In the genomic region with DNA sequence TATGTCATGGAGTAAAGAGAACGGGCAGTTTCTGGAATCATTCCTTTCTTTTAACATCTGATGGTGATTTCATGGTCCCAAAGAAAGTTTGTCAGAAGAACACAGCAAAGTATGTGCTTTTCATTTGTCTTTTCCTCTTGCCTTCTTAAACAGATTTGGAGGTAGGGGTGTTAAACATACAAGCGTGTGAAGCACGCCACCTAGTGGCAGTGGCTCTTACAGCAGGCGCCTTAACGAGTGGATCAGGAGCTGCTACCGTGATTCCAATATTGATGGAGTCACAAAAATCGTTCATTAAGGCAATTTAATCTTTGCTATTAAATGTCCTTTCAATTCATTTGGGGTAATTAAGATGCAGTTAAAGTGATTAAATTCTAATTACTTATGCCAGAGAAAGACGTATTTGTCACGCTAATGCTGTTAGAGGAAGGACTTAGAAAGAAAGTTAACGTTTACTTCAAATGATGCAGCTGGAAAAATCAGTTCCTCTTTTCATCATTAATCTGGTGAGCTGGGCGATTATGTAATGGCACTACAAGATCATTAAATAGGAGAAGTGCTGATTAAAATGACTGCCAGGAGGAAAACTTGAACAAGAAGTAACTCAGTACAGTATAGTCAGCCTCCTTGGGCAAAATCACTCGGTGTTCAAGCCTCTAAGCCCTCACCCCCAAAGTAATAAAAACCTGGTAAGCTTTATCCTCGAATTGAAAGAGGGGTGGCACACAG, we compare ENCODE assay signal across 8 mouse cellular contexts. TPM values are rescaled to one million over a fixed set of nuclear protein-coding genes. Genes with fewer than 3 reads are reported as not detected.
DNase-seq lines count a peak whose midpoint lies in the region; ATAC-seq lines count a peak whose summit lies in the region.
"Had no signal": no experiment of that assay in that cellular context is flagged by ENCODE, and none has a peak within 500 bp of the region (broad histone marks: within the 10 kb centered on the region; RNA-seq: fewer than 3 reads in every experiment).

No protein-coding gene starts in this region.

- no peak overlapping the region for H3K4me3 ChIP-seq in midbrain, embryonic 11.5 days (ENCODE audit: low read depth, low read length)
- H3K4me3 ChIP-seq in midbrain, embryonic 13.5 days (replicated peaks), result no peak overlapping the region
- H3K4me3 ChIP-seq in limb, embryonic 10.5 days, result no peak overlapping the region
- H3K4me3 ChIP-seq: limb, embryonic 13.5 days had no signal

- H3K27ac ChIP-seq in midbrain, embryonic 11.5 days (ENCODE audit: low read depth, low read length), result no peak overlapping the region
- no peak overlapping the region for H3K27ac ChIP-seq in midbrain, embryonic 13.5 days
- H3K27ac ChIP-seq in limb, embryonic 10.5 days, result no peak overlapping the region
- H3K27ac ChIP-seq: limb, embryonic 13.5 days had no signal

- H3K9ac ChIP-seq in midbrain, embryonic 11.5 days (ENCODE audit: low read length), result no peak overlapping the region
- H3K9ac ChIP-seq in midbrain, embryonic 13.5 days (replicated peaks), result no peak overlapping the region
- H3K9ac ChIP-seq: limb, embryonic 13.5 days had no signal

- peaks cover 18% of the 10 kb centered on the region for H3K4me1 ChIP-seq in midbrain, embryonic 11.5 days (ENCODE audit: control insufficient read depth, insufficient read depth, low read length)
- peaks cover 29% of the 10 kb centered on the region for H3K4me1 ChIP-seq in midbrain, embryonic 13.5 days (replicated peaks)
- H3K4me1 ChIP-seq in limb, embryonic 10.5 days, result peaks cover 4% of the 10 kb centered on the region; the same call in 1 of the 2 replicates
- H3K4me1 ChIP-seq: limb, embryonic 13.5 days had no signal

- no peak for ATAC-seq in midbrain, embryonic 11.5 days (ENCODE audit: low FRiP score)
- no peak for ATAC-seq in midbrain, embryonic 13.5 days

- WGBS in midbrain, embryonic 11.5 days, result 24% methylated on average over 13 of the region's 13 CpGs
- WGBS in midbrain, embryonic 13.5 days, result 22% methylated on average over 13 of the region's 13 CpGs
- 25% methylated on average over 13 of the region's 13 CpGs for WGBS in limb, embryonic 10.5 days

- H3K36me3 ChIP-seq in midbrain, embryonic 11.5 days (ENCODE audit: control insufficient read depth, insufficient read depth, low read length), result no peaks in the 10 kb centered on the region
- H3K36me3 ChIP-seq in midbrain, embryonic 13.5 days, result no peaks in the 10 kb centered on the region
- no peaks in the 10 kb centered on the region for H3K36me3 ChIP-seq in limb, embryonic 10.5 days
- H3K36me3 ChIP-seq: limb, embryonic 13.5 days had no signal

- H3K9me3 ChIP-seq in midbrain, embryonic 11.5 days (ENCODE audit: control insufficient read depth, low read length), result no peaks in the 10 kb centered on the region
- H3K9me3 ChIP-seq in midbrain, embryonic 13.5 days, result no peaks in the 10 kb centered on the region
- H3K9me3 ChIP-seq in limb, embryonic 10.5 days (replicated peaks), result no peaks in the 10 kb centered on the region
- H3K9me3 ChIP-seq: limb, embryonic 13.5 days had no signal

- no peak overlapping the region for H3K4me2 ChIP-seq in midbrain, embryonic 11.5 days
- H3K4me2 ChIP-seq in midbrain, embryonic 13.5 days (replicated peaks), result no peak overlapping the region; the same call in 1 of the 2 replicates
- H3K4me2 ChIP-seq: limb, embryonic 13.5 days had no signal

- H3K27me3 ChIP-seq in midbrain, embryonic 11.5 days (ENCODE audit: control insufficient read depth, insufficient read depth, low read length), result peaks cover 23% of the 10 kb centered on the region
- peaks cover 53% of the 10 kb centered on the region for H3K27me3 ChIP-seq in midbrain, embryonic 13.5 days
- H3K27me3 ChIP-seq in limb, embryonic 10.5 days (ENCODE audit: low read depth, poor library complexity, severe bottlenecking), result peaks cover 79% of the 10 kb centered on the region

- DNase-seq in midbrain, embryonic 11.5 days (ENCODE audit: low spot score, missing footprints), result peak; percentile 98
- DNase-seq in adipocyte (ENCODE audit: low spot score), result peak; percentile 48
- DNase-seq in embryo, embryonic 10 days (ENCODE audit: low spot score), result peak; percentile 92
- DNase-seq in kidney, adult 8-10 months, result peak; percentile 37 to 78
- DNase-seq in limb, embryonic 10.5 days (ENCODE audit: low spot score), result peak; percentile 82
- DNase-seq in right cerebral cortex, adult 2 months (ENCODE audit: low spot score in 2 of 2), result peak; percentile 88 to 89

RNA-seq across cellular contexts. Expression of a gene that starts 9.4 kb away (rescaled TPM):
- polyA plus RNA-seq in midbrain, embryonic 11.5 days (2014; fragmentation: Nextera tagmentation; extraction: Ambion mirVana), result 14.7 and 14.8 TPM in 2 replicates
- polyA plus RNA-seq in midbrain, embryonic 13.5 days (2015; fragmentation: Nextera tagmentation; extraction: Ambion mirVana), result 10.4 and 10.7 TPM in 2 replicates
- polyA plus RNA-seq in limb, embryonic 10.5 days (2016; fragmentation: Nextera tagmentation; extraction: Ambion mirVana), result 0.08 TPM in 1 of 2 replicates, not detected in the other

Comparison
In these comparisons a context has a peak if more than half of its experiments do, and no peak if none do; other contexts are left out.
1. DNase-seq: peak in every context shown above with its lines; median percentile 98 in midbrain, embryonic 11.5 days; 92 in embryo, embryonic 10 days; 88 in right cerebral cortex, adult 2 months; 82 in limb, embryonic 10.5 days; 58 in kidney, adult 8-10 months; 48 in adipocyte.
2. RNA of a gene that starts 9.4 kb away (polyA plus RNA-seq): 14.7 to 14.8 TPM in midbrain, embryonic 11.5 days and 10.4 to 10.7 TPM in midbrain, embryonic 13.5 days; 0.08 TPM in limb, embryonic 10.5 days; every median in the first group is over 10 times any median in the second.